Mouse (Mus musculus) splenic B cell, adult 2 months (primary cell): Measurements from ENCODE around the gene Olfr129.

Experiments
- DNase-seq: peaks from one replicate; pipeline ENCODE4 v3.0.0-alpha.2; 2011; ENCODE audit warnings: low read depth, low spot score
- H3K27me3 ChIP-seq: 2 replicates; pipeline ENCODE4 v1.6.1; 2012; ENCODE audit warnings: mild to moderate bottlenecking, low read length, moderate library complexity, mixed read lengths; ENCODE audit not compliant: control insufficient read depth, poor library complexity, insufficient read depth, severe bottlenecking
- H3K36me3 ChIP-seq: 2 replicates; pipeline ENCODE4 v1.6.1; 2012; ENCODE audit warnings: mild to moderate bottlenecking, low read length, moderate library complexity, mixed read lengths; ENCODE audit not compliant: control insufficient read depth, poor library complexity, insufficient read depth, severe bottlenecking

The Olfr129 gene

GRCm38 (mm10) chr17:38059979-38060378 lies at the start of gene Olfr129:
Olfr129 (minus strand) TSS chr17:38060079.
- DNase-seq: no peak
- Histone ChIP-seq H3K36me3 (no peaks in the 10 kb centered on the region), H3K27me3 (no peaks in the 10 kb centered on the region)

- Histone ChIP-seq H3K27me3 (no peaks in the 10 kb centered on the region), H3K36me3 (no peaks in the 10 kb centered on the region)
- DNase-seq: no peak
Observed at GRCm38 (mm10) chr17:38088593-38088992, 28.7 kb upstream of the Olfr129 start, which contains the start of gene Olfr131. Olfr131 (minus strand) TSS chr17:38088693.

DNA sequence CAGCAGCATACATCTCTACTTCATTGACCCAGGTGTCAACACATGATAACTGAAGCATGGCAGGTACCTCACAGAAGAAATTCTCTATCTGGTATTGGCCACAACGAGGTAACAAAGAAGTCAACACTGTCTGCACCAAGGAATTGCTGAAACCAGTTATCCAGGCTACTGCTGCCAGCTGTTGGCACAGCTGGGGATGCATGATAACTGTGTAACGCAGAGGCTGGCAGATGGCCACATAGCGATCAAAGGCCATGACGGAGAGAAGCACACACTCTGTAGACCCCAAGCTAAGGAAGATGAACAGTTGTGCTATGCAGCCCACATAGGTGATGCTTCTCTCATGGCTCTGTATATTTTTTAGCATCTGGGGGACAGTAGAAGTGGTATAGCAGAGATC lies 22.5 kb upstream of the Olfr129 start:
- no peak for DNase-seq
- H3K36me3 ChIP-seq: no peaks in the 10 kb centered on the region

GRCm38 (mm10) chr17:38063621-38064020 lies 3.7 kb upstream of the Olfr129 start, which contains the start of gene Olfr130:
Olfr130 (plus strand) TSS chr17:38063921.
- no peak for DNase-seq
- no peaks in the 10 kb centered on the region for H3K36me3 ChIP-seq

More for the DNA sequence above, 22.5 kb upstream of the Olfr129 start:
- H3K27me3 ChIP-seq: no peaks in the 10 kb centered on the region

DNA sequence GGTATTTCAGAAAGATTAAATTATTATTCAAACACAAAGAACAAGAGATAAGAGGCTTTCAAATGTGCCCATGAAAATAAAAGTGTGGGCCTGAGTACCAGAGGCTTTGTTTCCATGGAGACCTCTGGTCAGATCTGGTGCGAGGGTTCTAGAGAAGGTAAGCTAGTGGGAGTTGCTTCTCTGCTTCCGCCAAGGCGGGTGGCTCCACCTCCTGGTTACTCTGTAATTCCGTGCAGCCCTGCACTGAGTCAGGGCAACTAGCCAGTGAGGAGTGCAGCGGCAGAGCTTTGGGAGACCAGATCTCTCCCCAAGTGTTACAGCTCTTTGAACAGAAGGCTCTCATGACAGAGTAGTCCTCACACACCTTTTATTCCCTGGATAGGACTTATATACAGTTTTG lies 33.6 kb downstream of the Olfr129 start:
- Histone ChIP-seq H3K36me3 (no peaks in the 10 kb centered on the region), H3K27me3 (no peaks in the 10 kb centered on the region)
- DNase-seq: no peak

More at GRCm38 (mm10) chr17:38063621-38064020, 3.7 kb upstream of the Olfr129 start, which contains the start of gene Olfr130:
- H3K27me3 ChIP-seq: no peaks in the 10 kb centered on the region

DNA sequence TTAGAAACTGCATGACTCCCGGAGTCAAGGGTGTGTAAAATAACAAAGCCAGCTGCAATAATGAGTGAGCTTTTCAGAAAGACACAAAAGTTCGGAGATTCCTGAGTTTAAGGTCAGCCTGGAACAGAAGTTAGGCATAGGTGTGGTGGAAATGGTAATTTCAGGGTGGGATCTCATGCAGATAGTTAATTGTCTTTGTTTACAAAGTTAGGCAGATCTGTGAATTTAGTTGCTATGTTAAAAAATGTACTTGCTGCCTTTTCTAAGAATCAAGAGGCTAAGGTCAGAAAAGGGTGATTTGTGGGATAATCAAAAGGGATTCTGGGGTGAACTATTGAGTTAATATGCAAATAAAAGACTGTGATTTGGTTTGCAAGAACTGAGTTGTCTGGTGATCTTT lies 43.5 kb downstream of the Olfr129 start:
- Histone ChIP-seq H3K27me3 (no peaks in the 10 kb centered on the region), H3K36me3 (no peaks in the 10 kb centered on the region)
- DNase-seq: no peak

DNA sequence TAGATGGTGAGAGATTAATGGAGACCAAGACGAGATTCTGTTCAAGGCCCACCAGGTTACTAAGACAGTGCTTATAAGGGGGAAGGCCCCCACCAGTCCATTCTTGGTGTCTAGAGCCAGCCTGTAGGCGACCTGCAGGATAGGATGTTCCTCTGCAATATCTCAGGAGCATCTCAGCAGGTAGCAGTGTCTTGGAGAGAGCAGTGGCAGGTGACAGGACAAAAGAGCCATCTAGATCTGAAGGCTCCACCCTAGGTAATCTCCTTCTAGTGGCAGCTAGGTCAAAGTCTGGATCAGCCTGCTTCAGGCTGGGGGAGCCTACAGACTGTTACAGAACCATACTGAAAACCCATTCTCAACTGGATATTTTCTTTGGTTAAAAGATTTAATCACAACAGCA lies 54.9 kb downstream of the Olfr129 start:
- H3K36me3 ChIP-seq: no peaks in the 10 kb centered on the region
- H3K27me3 ChIP-seq: no peaks in the 10 kb centered on the region
- DNase-seq: no peak
